Mouse (Mus musculus) CH12.LX (cell line): Measurements from ENCODE around the gene Gjb5. TPM values are rescaled to one million over a fixed set of nuclear protein-coding genes. Genes with fewer than 3 reads are reported as not detected.
A peak's percentile ranks its signal among the peaks of the same experiment; 100 is the strongest.

Experiments used
- DNase-seq: peaks from one replicate; pipeline ENCODE4 v3.0.0-alpha.2; 2013; ENCODE audit errors: extremely low read depth
- H3K27ac ChIP-seq: 2 replicates; pipeline ENCODE4 v1.5.1; 2012; ENCODE audit warnings: low read depth, mild to moderate bottlenecking, control low read depth, moderate library complexity; ENCODE audit not compliant: insufficient read depth
- H3K27me3 ChIP-seq: replicated peaks from 2 replicates; pipeline ENCODE3; 2012; ENCODE audit warnings: inconsistent platforms
- H3K36me3 ChIP-seq, 2 experiments: replicated peaks in 1 of 2; 2 replicates each; pipeline versions ENCODE3 to v1.6.1; 2012; ENCODE audit warnings: inconsistent platforms in 1 of 2, low read length in 1 of 2, mild to moderate bottlenecking in 1 of 2, mixed read lengths in 1 of 2, moderate library complexity in 1 of 2; ENCODE audit not compliant: control insufficient read depth in 1 of 2, insufficient read depth in 1 of 2
- H3K4me1 ChIP-seq, 2 experiments: 2 replicates each; pipeline ENCODE4 v1.6.1; 2012; ENCODE audit warnings: inconsistent platforms in 1 of 2, moderate library complexity in 1 of 2; ENCODE audit not compliant: insufficient read depth in 2 of 2, control insufficient read depth in 1 of 2
- H3K4me2 ChIP-seq: 2 replicates; pipeline ENCODE4 v1.6.1; 2012; ENCODE audit warnings: low read depth, mild to moderate bottlenecking, control low read depth; ENCODE audit not compliant: poor library complexity, insufficient read depth, severe bottlenecking
- H3K4me3 ChIP-seq, 3 experiments: fragments of 150-350 bp in 1 of 3; sonication (generic) in 1 of 3; replicated peaks in 1 of 3; 2 replicates each; pipeline versions ENCODE3 to v1.5.1; 2011 to 2012; ENCODE audit warnings: low read depth in 2 of 3, low read length in 2 of 3, mild to moderate bottlenecking in 2 of 3, moderate library complexity in 2 of 3, control low read depth in 1 of 3, improper control_type of control experiment in 1 of 3, inconsistent platforms in 1 of 3, mixed read lengths in 1 of 3; ENCODE audit not compliant: poor library complexity in 1 of 3
- H3K79me2 ChIP-seq: replicated peaks from 2 replicates; pipeline ENCODE4 v1.6.1; 2012; ENCODE audit warnings: mild to moderate bottlenecking, moderate library complexity; ENCODE audit not compliant: control insufficient read depth, poor library complexity, insufficient read depth, severe bottlenecking; ENCODE audit errors: extremely low read depth
- H3K9ac ChIP-seq: 2 replicates; pipeline ENCODE4 v1.6.1; 2012; ENCODE audit warnings: low read depth, mild to moderate bottlenecking, control low read depth, moderate library complexity; ENCODE audit not compliant: insufficient read depth
- H3K9me3 ChIP-seq: replicated peaks from 2 replicates; pipeline ENCODE3; 2012; ENCODE audit warnings: low read length, inconsistent platforms, mixed read lengths
- CHD2 ChIP-seq: IDR thresholded peaks from 2 replicates; pipeline ENCODE4 v1.6.1; 2011; ENCODE audit warnings: low read length, improper control_type of control experiment
- CTCF ChIP-seq, 2 experiments: IDR thresholded peaks in 1 of 2; conservative IDR thresholded peaks in 1 of 2; 2 replicates each; pipeline ENCODE4 v1.5.1; 2011 to 2012; ENCODE audit warnings: low read depth in 2 of 2, low read length in 2 of 2, improper control_type of control experiment in 1 of 2, inconsistent platforms in 1 of 2, mild to moderate bottlenecking in 1 of 2, moderate library complexity in 1 of 2
- EP300 ChIP-seq: IDR thresholded peaks from 2 replicates; pipeline ENCODE4 v1.6.1; 2011; ENCODE audit warnings: low read length, improper control_type of control experiment
- ETS1 ChIP-seq: conservative IDR thresholded peaks from 2 replicates; pipeline ENCODE4 v1.6.1; 2012; ENCODE audit warnings: low read depth, mild to moderate bottlenecking, inconsistent platforms, low read length, improper control_type of control experiment, moderate library complexity
- HCFC1 ChIP-seq: IDR thresholded peaks from 2 replicates; pipeline ENCODE4 v1.6.1; 2012; ENCODE audit warnings: low read depth, mild to moderate bottlenecking, inconsistent platforms, low read length, improper control_type of control experiment
- IRF4 ChIP-seq: IDR thresholded peaks from 2 replicates; pipeline ENCODE4 v1.6.1; 2014; ENCODE audit warnings: low read depth, mild to moderate bottlenecking, inconsistent platforms, low read length, improper control_type of control experiment
- MAX ChIP-seq: IDR thresholded peaks from 2 replicates; pipeline ENCODE4 v1.6.1; 2011; ENCODE audit warnings: low read length, improper control_type of control experiment
- MEF2A ChIP-seq: IDR thresholded peaks from 2 replicates; pipeline ENCODE4 v1.6.1; 2014; ENCODE audit warnings: low read depth, mild to moderate bottlenecking, inconsistent platforms, low read length, improper control_type of control experiment, borderline replicate concordance
- MXI1 ChIP-seq: IDR thresholded peaks from 2 replicates; pipeline ENCODE4 v1.6.1; 2011; ENCODE audit warnings: mild to moderate bottlenecking, low read depth, low read length, improper control_type of control experiment
- NRF1 ChIP-seq: IDR thresholded peaks from 2 replicates; pipeline ENCODE4 v1.6.1; 2014; ENCODE audit warnings: low read depth, mild to moderate bottlenecking, inconsistent platforms, low read length, improper control_type of control experiment, moderate library complexity
- POLR2A ChIP-seq: IDR thresholded peaks from 2 replicates; pipeline ENCODE4 v1.6.1; 2011; ENCODE audit warnings: low read depth, mild to moderate bottlenecking, improper control_type of control experiment, low read length
- SMC3 ChIP-seq: IDR thresholded peaks from 2 replicates; pipeline ENCODE4 v1.6.1; 2011; ENCODE audit warnings: low read depth, low read length, improper control_type of control experiment
- UBTF ChIP-seq: IDR thresholded peaks from 2 replicates; pipeline ENCODE4 v1.6.1; 2012; ENCODE audit warnings: low read depth, mild to moderate bottlenecking, inconsistent platforms, low read length, improper control_type of control experiment, moderate library complexity
- USF1 ChIP-seq: IDR thresholded peaks from 2 replicates; pipeline ENCODE4 v1.6.1; 2014; ENCODE audit warnings: low read depth, mild to moderate bottlenecking, inconsistent platforms, low read length, improper control_type of control experiment
- ZC3H11A ChIP-seq: IDR thresholded peaks from 2 replicates; pipeline ENCODE4 v1.6.1; 2012; ENCODE audit warnings: low read depth, mild to moderate bottlenecking, inconsistent platforms, low read length, improper control_type of control experiment
- ZNF384 ChIP-seq: IDR thresholded peaks from 2 replicates; pipeline ENCODE4 v1.6.1; 2012; ENCODE audit warnings: low read depth, low read length, improper control_type of control experiment, inconsistent platforms
- dilution Hi-C: fragments of 300-500 bp; cut with MboI; formaldehyde crosslinking; loops from 2 replicates; pipeline ENCODE4 v1.14.3; 2020; ENCODE audit warnings: low sequenced_read_pairs; ENCODE audit not compliant: extremely low pct_unique_long_range_greater_than_20kb, extremely low pct_ligation_motif_present
- in situ Hi-C: fragments of 300-500 bp; cut with MboI; formaldehyde crosslinking; loops from 3 replicates; pipeline ENCODE4 v1.14.3; 2019; ENCODE audit warnings: low sequenced_read_pairs, low pct_ligation_motif_present, low pct_unique_long_range_greater_than_20kb, mixed read lengths
- polyA plus RNA-seq: library from polyadenylated mRNA; unstranded; fragments of >175 nt; gene quantifications from 2 replicates; pipeline ENCODE4 v1.2.1, GENCODE M21; 2012; ENCODE audit warnings: low read depth; ENCODE audit not compliant: insufficient read length
- total RNA-seq, 2 experiments: library from RNA; depleted of rRNA; stranded (reverse); fragments of 300-350 nt in 1 of 2; fragments of >200 nt in 1 of 2; gene quantifications; 2 replicates each; pipeline ENCODE4 v1.2.3; 2012 to 2014

The Gjb5 gene
- total and polyA plus RNA-seq, 3 experiments = 0.34 to 0.50 TPM; not detected in 1

DNA sequence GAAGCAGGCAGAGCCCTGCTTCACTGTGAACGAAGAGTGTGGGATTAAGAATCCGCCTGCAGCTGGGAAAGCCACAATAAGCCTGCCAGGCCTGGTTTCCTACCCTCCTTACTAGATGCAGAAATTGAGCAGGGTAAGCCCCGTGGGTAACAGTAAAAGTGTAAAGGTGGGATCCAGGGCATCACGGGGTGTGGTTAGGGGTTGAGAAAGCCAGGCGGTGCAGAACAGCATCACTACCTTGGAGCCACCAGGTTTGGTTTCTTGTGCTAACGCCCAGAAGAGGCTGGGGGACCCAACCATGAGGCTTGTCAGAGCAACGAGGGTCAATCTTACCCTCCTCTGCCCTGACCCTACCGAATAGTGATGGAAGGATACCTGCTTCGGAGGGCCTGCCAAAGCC lies 43.4 kb downstream of the Gjb5 start:
- DNase-seq = no peak
- H3K27me3 ChIP-seq = peaks cover 49% of the 10 kb centered on the region
- H3K4me1 ChIP-seq = peaks cover 0 to 9% of the 10 kb centered on the region in 2 experiments; a peak in 1 of 4 replicates
- H3K4me2 ChIP-seq = no peak overlapping the region
- H3K4me3 ChIP-seq = no peak overlapping the region
- H3K79me2 ChIP-seq = no peaks in the 10 kb centered on the region
- dilution Hi-C loops (no loop called here), in situ Hi-C loops (no loop called here)
- TF ChIP-seq HCFC1 (no peak), POLR2A (no peak), USF1 (no peak), CTCF (conservative IDR thresholded peaks at IDR 0.05 in 1 of 2, IDR thresholded peaks at IDR 0.05 in 1 of 2; ENCODE audit: low read depth in 2 of 2, low read length in 2 of 2) (no peak), UBTF (no peak), ZC3H11A (no peak), NRF1 (no peak), CHD2 (no peak), ETS1 (no peak), MXI1 (no peak), IRF4 (no peak), ZNF384 (no peak)
- H3K9me3 ChIP-seq = no peaks in the 10 kb centered on the region
- no peak overlapping the region for H3K9ac ChIP-seq
- no peak overlapping the region for H3K27ac ChIP-seq
- no peaks in the 10 kb centered on the region for H3K36me3 ChIP-seq

DNA sequence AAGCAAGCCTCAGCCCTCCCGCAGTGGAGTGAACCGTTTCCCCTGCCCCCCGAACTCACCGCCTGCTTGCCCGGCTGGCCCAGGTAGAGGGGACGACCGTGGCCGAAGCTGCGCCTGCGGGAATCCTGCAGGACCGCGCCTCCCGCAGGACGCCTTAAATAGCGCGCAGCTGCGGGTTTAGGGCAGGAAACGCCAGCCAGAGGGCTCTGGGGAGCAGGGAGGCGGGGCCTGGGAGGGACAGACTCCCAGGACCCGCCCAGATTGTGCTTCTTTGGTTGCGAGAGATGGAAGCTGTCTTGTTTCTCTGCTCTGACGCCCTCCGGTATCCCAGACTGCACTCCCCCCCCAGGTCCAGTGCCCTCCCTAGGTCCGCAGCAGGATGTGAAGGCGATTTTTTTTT lies 44.1 kb downstream of the Gjb5 start, which contains the start of gene Gja4:
TSS of gene Gja4 (minus strand) at position 179 of the 400 bp plus-strand sequence.
- Histone ChIP-seq H3K79me2 (no peaks in the 10 kb centered on the region), H3K4me3 (peak within 1 kb of the TSS in 2 of 3 experiments; percentile 12 to 46), H3K9ac (no peak within 1 kb of the TSS), H3K36me3 (no peaks in the 10 kb centered on the region), H3K27me3 (peaks cover 47% of the 10 kb centered on the region), H3K4me1 (peaks cover 0 to 9% of the 10 kb centered on the region in 2 experiments; a peak in 1 of 4 replicates)
- DNase-seq = peak; percentile 45
- in situ Hi-C loops = no loop called here
- TF ChIP-seq MAX (no peak), SMC3 (0 out of 2 replicates have a peak, but pooled peaks have one; percentile 3), CTCF (conservative IDR thresholded peaks at IDR 0.05 in 1 of 2, IDR thresholded peaks at IDR 0.05 in 1 of 2; ENCODE audit: low read depth in 2 of 2, low read length in 2 of 2) (peak in 1 of 2 experiments; percentile 36; a peak in 2 of 4 replicates), NRF1 (peak; percentile 55; the same call in 1 of the 2 replicates), EP300 (no peak), MEF2A (peak; percentile 39; the same call in 1 of the 2 replicates)
- TF ChIP-seq, all 38 proteins: peak for 4
- dilution Hi-C loops = no loop called here
- no peaks in the 10 kb centered on the region for H3K9me3 ChIP-seq
- H3K27ac ChIP-seq = no peak within 1 kb of the TSS
- H3K4me2 ChIP-seq = peak within 1 kb of the TSS; percentile 76
